Mouse (Mus musculus) lung, postnatal 0 days (tissue): ENCODE results near the gene Hlcs.

Experiments used
- CTCF ChIP-seq: IDR thresholded peaks from 2 replicates; pipeline ENCODE4 v1.5.1; 2016; ENCODE audit warnings: antibody characterized with exemption, mild to moderate bottlenecking
- EP300 ChIP-seq: IDR thresholded peaks from 2 replicates; pipeline ENCODE4 v1.6.1; 2016; ENCODE audit warnings: antibody characterized with exemption, mild to moderate bottlenecking, control low read depth

DNA sequence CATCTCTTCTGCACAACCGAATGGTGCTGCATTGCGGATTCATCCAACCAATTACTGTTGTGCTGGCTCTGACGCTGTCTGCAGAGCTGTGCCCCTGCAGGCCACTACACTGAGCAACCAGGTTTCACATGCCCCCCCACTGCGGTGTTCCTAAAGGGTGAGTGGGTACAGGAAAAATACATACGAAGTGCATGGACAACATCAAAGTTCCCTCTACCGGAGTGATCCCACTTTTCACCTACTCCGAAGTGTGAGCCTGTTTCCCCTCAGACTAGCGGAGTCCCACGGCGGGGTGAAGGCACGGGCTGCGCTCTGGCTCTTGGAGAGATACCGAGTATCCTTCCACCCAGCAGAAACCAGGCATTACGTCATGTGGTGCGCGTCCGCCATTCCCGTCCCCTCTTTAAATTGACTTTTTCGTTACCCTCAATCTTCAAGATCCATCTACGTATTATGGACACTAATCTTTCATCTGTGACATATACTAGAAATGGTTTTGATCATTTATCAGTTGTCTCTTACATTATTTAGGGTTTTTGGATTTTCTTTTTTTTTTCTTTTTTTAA lies 625 bp downstream of the Hlcs start:
- TF ChIP-seq EP300: peak; percentile 61; the same call in 1 of the 2 replicates
- TF ChIP-seq CTCF: peak; percentile 63
